Mouse (Mus musculus) left cerebral cortex, adult 11 months (tissue): ENCODE measurements at regions not wholly inside any gene's neighbourhood (a gene's known extent, or its start where the extent isn't known, plus 50 kb on each side); places are given as distances from the start of the nearest gene placed in this dataset.

ENCODE experiments used
- DNase-seq: peaks from one replicate; pipeline ENCODE4 v3.0.0; 2022; ENCODE audit warnings: low spot score

DNA sequence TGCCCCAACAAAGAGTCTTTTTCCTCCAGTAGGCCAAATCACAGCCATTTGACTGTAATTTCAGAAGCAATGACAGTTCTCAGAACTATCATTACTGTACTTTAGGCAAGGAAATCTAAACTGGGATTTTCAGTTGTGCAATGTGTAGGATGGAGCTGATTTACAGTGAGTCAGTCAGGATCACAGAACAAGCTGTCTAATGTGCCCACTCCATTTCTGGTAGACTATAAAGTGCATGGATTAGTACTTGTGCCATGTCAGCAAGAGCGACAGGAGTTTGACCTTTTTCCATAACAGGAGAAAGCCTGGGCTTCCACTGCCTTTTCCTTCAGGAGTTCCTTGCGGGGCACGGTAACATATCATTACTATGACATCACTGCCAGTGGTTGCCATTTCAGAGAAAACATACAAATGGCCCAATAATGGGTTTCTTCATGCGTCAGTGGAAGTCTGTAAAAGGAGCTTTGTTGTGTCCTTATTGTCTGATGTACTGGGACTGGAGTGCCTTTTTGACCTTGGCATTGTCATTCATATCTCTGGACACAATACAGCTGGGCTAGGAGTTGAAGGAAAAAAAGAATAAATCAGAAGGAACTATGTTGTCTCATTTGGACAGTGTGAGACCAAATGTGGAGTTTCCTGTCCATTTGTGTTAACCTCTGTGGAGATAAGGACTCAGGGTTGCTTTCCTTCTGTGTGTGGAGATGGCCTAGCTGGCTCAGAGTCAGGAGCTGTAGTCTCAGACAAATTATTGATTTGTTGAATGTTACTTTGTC lies 271.5 kb upstream of the BC052040 start:
- peak; percentile 24 for DNase-seq

- DNase-seq, result no peak
These were observed 263.0 kb upstream of the BC052040 start for GRCm38 (mm10) chr2:115318551-115318950.

- no peak for DNase-seq
These were observed 258.9 kb upstream of the BC052040 start for GRCm38 (mm10) chr2:115322582-115322981.

GRCm38 (mm10) chr2:115326526-115326925 lies 255.0 kb upstream of the BC052040 start:
- no peak for DNase-seq

GRCm38 (mm10) chr2:115338178-115338577 lies 243.3 kb upstream of the BC052040 start:
- DNase-seq, result no peak

DNA sequence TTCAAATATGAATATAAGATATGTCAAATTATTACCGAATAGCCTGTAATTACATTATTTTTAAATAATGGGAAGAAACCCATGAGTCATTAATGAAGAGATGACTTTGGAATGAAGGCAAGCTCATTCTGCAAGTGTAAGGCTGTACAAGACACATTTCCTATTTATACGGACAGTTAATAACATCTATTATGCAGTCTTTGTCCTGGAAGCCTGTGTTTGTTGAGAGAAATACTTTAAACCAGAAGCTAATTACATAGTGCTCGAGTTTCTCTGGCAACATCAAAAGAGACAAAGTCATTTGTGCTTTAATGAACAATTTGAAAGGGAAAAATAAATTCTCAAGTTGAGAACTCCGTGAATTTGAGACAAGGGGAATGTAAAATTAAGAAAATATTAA lies 242.5 kb upstream of the BC052040 start:
- DNase-seq, result no peak

DNA sequence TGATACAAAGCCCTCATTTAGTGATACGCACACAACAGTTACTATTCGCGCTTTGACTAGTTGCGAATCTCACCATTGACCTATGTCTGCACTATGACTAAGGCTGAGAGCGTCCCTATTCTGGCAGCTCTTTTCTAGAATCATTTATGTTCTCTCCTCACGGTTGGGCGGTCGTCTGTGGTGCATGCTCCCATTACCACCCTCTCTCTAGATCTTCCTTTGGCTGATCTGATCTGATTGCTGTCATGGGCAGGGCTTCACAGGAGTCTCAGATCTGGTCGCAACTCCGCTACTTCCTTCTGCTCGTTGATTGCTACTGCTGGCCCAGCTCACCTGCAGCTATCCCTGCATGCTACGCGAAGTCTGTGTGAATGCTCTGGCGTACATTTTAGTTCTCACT lies 239.2 kb upstream of the BC052040 start:
- DNase-seq, result no peak

DNA sequence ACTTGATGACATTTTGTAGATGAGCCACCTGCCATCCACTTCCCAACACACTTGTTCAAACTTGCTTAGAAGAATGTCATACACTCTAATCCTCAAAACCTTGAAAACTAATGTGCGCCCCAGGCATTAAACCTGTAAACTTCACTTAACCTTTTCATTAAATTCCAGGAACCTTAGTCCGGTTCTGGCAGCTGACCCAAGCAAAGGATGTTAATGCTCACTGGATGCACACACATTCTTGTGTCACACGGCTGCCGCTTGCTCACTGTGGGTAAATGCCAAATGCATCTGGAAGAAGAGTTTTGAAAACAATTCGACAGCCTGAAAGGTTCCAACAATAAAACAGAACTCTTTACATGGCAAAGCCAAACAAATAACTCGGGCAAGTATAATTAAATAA lies 235.0 kb upstream of the BC052040 start:
- DNase-seq, result no peak

- DNase-seq, result no peak
These were observed 233.3 kb upstream of the BC052040 start for GRCm38 (mm10) chr2:115348263-115348662.

- DNase-seq, result no peak
These were observed 210.4 kb upstream of the BC052040 start for GRCm38 (mm10) chr2:115371072-115371471.

- no peak for DNase-seq
These were observed 206.2 kb upstream of the BC052040 start for GRCm38 (mm10) chr2:115375336-115375735.

- no peak for DNase-seq
These were observed 196.9 kb upstream of the BC052040 start for GRCm38 (mm10) chr2:115384414-115385180.

DNA sequence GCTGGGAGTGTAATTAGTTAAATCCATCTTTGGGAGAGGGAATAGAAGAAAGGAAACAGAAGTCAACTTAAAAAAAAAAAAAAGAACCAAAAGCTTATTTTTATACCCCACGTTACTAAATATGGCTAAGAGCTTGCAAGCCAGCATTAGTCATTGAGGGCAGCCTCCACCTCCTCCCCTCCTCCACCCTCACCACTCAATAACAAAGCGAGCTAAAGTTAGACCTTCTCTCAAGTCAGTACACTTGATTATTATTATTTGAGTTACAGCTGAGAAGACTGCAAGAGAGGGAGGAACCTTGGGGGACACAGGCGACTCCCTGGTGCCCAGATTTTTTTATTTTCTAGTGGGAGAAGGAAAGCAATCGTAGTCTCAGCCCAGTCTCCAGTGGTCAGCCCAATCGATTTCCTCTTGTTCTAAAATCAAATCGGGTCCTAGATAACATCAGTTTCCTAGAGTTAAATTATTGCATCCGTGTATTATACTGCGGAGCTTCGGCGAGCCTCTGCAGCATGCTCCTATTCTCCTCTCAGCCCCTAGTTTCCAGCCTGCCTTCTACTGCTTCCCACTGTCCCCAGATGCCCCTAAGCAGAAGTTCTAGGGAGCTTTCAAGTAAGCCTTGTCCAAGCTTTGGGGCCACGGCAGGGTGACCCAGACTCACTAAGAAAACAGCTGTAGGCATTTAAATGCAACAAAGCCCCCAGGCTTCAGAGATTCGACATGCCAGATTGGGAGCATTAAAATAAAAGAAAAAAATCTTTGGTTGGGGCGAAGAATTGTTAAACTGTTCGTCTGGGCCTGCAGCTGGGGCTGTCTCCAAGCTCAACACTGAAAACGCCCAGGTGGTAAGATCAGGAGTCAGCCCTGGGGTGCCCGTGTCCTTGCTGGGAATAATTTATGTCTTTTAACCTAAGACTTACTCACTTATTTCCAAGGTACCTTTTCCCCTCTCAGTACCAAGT lies 196.0 kb upstream of the BC052040 start:
- no peak for DNase-seq

DNA sequence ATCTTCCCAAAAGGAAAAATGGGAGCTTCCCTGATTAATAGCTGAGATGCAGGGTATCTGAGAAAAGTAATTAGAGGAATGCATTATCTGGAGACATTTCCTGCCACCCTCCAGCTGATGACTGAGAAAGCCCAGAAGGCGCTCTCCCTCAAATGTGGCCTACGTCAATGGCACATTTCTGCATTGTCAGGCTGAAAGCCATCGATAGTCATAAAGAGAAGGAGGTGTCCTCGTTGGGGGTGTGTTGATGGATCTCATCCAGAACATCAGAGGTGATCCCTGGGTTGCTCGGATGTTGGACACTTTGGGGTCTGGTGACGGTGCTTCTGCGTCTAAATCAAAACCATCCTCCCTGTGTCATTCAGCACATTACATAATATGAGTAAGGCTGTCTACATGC lies 189.9 kb upstream of the BC052040 start:
- DNase-seq, result no peak

- DNase-seq, result no peak
These were observed 189.3 kb upstream of the BC052040 start for GRCm38 (mm10) chr2:115392082-115392762.

DNA sequence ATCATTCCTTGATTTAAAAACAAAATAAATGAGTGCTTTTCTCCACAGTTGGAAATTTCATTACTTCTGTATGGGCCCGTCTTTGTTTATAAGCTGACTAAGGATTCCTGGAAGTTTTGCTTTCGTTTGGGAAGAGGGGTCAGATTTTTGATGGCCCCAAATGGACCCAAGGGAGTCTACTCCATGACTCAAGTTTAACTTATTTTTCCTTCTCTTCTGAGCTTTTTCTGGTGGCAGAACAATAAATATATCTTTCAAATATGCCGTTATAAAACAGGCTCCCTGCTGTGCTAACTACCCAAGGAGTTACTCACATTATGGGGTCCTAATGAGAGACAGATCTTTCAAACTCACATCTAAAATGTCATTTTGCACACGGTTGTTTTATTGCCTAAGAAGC lies 187.4 kb upstream of the BC052040 start:
- DNase-seq, result no peak

DNA sequence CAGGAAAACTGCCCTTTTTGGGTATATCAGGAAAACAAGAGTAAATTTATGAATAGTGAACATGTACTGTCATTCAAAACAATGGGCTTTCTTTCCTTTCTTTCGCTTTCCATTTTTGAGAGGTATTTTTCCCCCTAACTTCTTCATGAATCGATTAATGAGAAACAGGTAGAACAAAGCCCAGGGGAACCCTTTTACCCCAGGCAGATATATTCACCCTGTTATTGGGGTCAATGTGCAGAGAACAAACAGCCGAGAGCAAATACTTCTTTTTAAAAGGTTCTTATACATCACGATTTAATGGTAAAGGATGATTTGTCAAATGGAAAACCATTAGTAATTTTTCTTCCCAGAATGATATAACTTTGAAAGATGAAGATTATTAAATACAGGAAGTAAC lies 183.0 kb upstream of the BC052040 start:
- DNase-seq, result no peak

DNA sequence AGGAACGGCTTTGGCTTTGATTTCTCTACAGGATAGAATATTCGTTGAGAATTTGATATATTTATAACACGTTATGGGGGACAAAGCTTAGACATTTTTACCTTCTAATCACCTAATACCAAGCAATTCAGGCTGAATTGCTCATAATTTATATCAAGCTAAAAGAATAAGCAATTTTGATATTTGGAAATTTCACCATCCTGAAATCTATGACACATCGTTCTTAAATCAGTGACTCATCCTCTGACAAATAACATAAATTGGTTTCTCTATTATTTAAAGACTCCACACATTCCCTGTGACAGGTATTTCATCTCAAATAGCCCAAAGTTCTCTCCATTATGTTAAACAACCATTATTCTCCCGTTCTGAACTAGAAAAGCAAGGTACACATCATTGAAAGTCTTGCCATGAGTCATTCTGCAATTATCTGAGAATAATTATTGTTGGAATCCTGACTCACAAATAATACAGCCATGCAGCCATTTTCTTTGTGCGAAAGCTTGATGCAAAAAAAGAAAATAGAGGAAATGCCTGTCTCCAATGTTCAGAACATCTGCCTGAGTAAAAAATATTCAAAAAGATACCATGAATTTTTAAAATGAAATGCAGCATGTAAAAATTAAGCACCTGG lies 182.3 kb upstream of the BC052040 start:
- DNase-seq, result no peak

DNA sequence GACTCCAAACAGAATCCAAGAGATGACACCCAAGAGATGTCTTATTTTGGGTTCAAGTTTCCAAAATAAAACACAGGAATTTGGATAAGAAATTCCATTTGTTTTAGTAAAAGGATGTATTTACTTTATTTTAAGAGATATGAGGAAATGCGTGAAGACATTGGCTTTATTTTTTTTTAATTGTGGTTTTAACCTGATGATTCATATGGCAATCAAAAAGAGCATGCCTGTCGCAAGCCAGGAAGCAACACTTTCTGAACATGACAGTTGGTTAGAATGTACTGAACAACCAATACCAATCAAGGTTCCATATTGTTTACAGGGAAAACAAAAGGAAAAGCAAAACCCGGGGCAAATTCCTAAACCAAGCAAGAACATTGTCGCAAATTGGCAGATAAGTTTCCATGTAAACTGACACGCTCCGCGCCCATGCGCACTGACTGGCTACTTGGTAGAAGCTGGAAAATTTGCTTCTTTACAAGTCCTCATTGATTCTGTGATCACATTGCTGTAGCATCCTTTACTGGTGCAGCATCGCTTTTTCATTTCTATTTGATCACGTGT lies 181.4 kb upstream of the BC052040 start:
- no peak for DNase-seq

DNA sequence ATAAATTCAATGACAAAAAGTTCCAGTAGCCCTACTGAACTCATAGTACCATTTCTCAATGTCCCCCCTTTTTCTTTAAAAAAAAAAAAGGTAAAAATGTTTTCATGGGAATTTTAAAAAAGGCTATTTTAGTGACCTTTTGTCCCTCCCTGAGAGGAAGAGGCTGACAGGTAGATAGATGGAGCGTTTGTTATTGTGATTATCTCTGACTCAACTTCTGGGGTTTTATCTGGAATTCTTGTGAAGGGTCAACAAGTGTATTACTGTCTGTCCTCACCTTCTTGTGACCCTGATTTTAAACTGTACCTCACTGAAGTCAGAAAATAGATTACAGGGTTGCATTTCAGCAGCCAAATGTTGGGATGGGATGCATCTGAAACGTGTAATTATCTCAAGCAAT lies 179.3 kb upstream of the BC052040 start:
- DNase-seq, result no peak

GRCm38 (mm10) chr2:115432476-115432875 lies 149.0 kb upstream of the BC052040 start:
- DNase-seq, result no peak
